Comparison of ENCODE assay signal across 19 mouse cellular contexts in the genomic region with DNA sequence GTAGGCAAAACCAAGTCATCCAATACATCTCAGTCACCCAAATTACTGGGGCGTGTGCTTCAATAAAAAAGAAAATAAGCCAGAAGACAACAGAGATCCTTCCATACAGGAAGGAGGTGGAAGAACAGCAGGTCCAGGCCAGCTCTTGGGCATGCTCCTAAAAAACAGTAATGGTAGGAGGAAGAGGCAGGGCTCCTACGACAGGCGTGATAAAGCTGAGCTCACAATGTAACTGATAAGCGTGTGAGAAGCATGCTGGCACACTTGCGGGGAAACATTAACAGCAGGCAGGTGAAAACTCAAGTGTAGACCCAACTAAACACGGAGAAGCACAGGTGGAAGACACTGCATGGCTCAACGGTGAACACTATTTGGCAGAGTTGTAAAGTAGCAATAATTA.
"Had no signal": no experiment of that assay in that cellular context is flagged by ENCODE, and none has a peak within 500 bp of the region (broad histone marks: within the 10 kb centered on the region; RNA-seq: fewer than 3 reads in every experiment).

No protein-coding gene starts in this region.

- ATAC-seq: inflammation-experienced regulatory T-cells, adult 6 months had no signal

- H3K9me3 ChIP-seq: limb, embryonic 10.5 days; limb, embryonic 13.5 days; liver, embryonic 15.5 days; midbrain, embryonic 10.5 days; neural tube, embryonic 13.5 days had no signal

- DNase-seq: kidney, adult 18-20 months; kidney, adult 9 months; kidney, postnatal 14 days; kidney, postnatal 4 days; liver; lung, adult 2 months; lung, postnatal 14 days; lung, postnatal 4 days; midbrain, embryonic 14.5 days; retina, postnatal 1 day; right cerebral cortex, postnatal 25 days; thymus, postnatal 25 days had no signal

- H3K4me2 ChIP-seq: limb, embryonic 13.5 days; liver, embryonic 15.5 days; neural tube, embryonic 13.5 days had no signal

- H3K4me1 ChIP-seq: limb, embryonic 10.5 days; limb, embryonic 13.5 days; midbrain, embryonic 10.5 days; neural tube, embryonic 13.5 days had no signal

- H3K9ac ChIP-seq: limb, embryonic 13.5 days; liver, embryonic 15.5 days; neural tube, embryonic 13.5 days had no signal

- H3K36me3 ChIP-seq: liver, embryonic 15.5 days had no signal

- H3K4me3 ChIP-seq: limb, embryonic 10.5 days; limb, embryonic 13.5 days; liver, embryonic 15.5 days; midbrain, embryonic 10.5 days; myocyte; neural tube, embryonic 13.5 days had no signal

- H3K27me3 ChIP-seq: limb, embryonic 13.5 days; liver, embryonic 15.5 days; neural tube, embryonic 13.5 days had no signal

- H3K27ac ChIP-seq: limb, embryonic 10.5 days; limb, embryonic 13.5 days; liver, embryonic 15.5 days; midbrain, embryonic 10.5 days; neural tube, embryonic 13.5 days had no signal
